Mouse (Mus musculus): Measurements from ENCODE around the gene Olfr1453.
"Not testable (repeated sequence)": the region's sequence is repeated elsewhere in the genome, so short reads cannot be mapped to it uniquely, and the experiment has no call there.

Olfr1453 gene

GRCm38 (mm10) chr19:13028227-13028626 is at the start of gene Olfr1453:
TSS of gene Olfr1453 (minus strand) at chr19:13028327.
- DNase-seq (ENCODE audit: low spot score): no peak

- DNase-seq (ENCODE audit: low spot score): no peak
These were observed 32.2 kb upstream of the Olfr1453 start, which contains the start of gene Olfr1454 for GRCm38 (mm10) chr19:13060310-13060709. TSS of gene Olfr1454 (plus strand) at chr19:13060610.

GRCm38 (mm10) chr19:12994714-12995113 is 33.4 kb downstream of the Olfr1453 start, which contains the start of gene Olfr1451:
TSS of gene Olfr1451 (plus strand) at chr19:12995014.
- DNase-seq (ENCODE audit: low spot score): no peak

- DNase-seq (ENCODE audit: low spot score): not testable (repeated sequence)
These were observed 35.8 kb downstream of the Olfr1453 start for GRCm38 (mm10) chr19:12992316-12992715.
